Mouse (Mus musculus) embryonic fibroblast, embryonic 13.5 days (primary cell): ENCODE results near the gene Hmga1b.

ENCODE experiments used
- CTCF ChIP-seq: IDR thresholded peaks from 2 replicates; pipeline ENCODE4 v1.5.1; 2011; ENCODE audit warnings: mild to moderate bottlenecking, control low read depth, low read length, moderate library complexity, borderline replicate concordance; ENCODE audit not compliant: insufficient read depth
- POLR2A ChIP-seq: IDR thresholded peaks from 2 replicates; pipeline ENCODE4 v1.6.1; 2011; ENCODE audit warnings: low read depth, mild to moderate bottlenecking, control low read depth, low read length, moderate library complexity

DNA sequence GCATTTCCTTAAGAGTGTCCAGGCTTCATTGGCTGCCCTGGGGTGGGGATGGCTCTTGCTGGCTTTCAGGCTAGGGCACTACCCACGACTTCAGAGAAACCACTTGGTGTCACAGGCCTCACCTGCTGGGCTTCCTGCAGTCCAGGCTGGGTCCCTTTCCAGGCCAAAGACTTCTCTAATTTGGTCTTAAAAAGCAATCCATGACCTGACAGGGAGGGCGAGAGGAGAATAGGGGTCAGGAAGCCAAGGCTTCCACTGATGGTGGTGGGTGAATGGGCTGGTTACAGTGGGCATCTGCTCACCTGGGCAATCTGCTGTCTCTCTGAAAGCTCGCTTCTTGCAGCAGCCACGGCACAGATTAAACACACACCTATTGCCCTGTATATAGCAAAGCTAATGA lies 26.8 kb downstream of the Hmga1b start:
- TF ChIP-seq POLR2A (no peak), CTCF (no peak)
